Mouse (Mus musculus) MEL (cell line): ENCODE measurements around the gene Ccdc170. TPM values are rescaled to one million over a fixed set of nuclear protein-coding genes. Genes with fewer than 3 reads are reported as not detected.

Experiments
- DNase-seq: peaks from one replicate; pipeline ENCODE4 v3.0.0; 2011; ENCODE audit warnings: low read depth, low spot score
- H3K27ac ChIP-seq: 2 replicates; pipeline ENCODE4 v1.5.1; 2012; ENCODE audit warnings: low read depth, mild to moderate bottlenecking, control low read depth, low read length, moderate library complexity; ENCODE audit not compliant: control insufficient read depth
- H3K27me3 ChIP-seq, 2 experiments: fragments of 150-350 bp in 1 of 2; sonication (generic) in 1 of 2; 2 replicates each; pipeline ENCODE4 v1.6.1; 2012; ENCODE audit warnings: low read length in 2 of 2, mild to moderate bottlenecking in 2 of 2, improper control_type of control experiment in 1 of 2, moderate library complexity in 1 of 2; ENCODE audit not compliant: insufficient read depth in 2 of 2, control insufficient read depth in 1 of 2
- H3K36me3 ChIP-seq, 2 experiments: 2 replicates each; pipeline ENCODE4 v1.6.1; 2012 to 2014; ENCODE audit warnings: low read length in 2 of 2, improper control_type of control experiment in 1 of 2, inconsistent platforms in 1 of 2, mild to moderate bottlenecking in 1 of 2; ENCODE audit not compliant: insufficient read depth in 2 of 2, control insufficient read depth in 1 of 2
- H3K4me1 ChIP-seq, 2 experiments: fragments of 150-350 bp in 1 of 2; sonication (generic) in 1 of 2; 2 replicates each; pipeline ENCODE4 v1.6.1; 2012; ENCODE audit warnings: low read length in 2 of 2, improper control_type of control experiment in 1 of 2, mild to moderate bottlenecking in 1 of 2; ENCODE audit not compliant: insufficient read depth in 2 of 2, control insufficient read depth in 1 of 2
- H3K4me3 ChIP-seq, 2 experiments: fragments of 150-350 bp in 1 of 2; sonication (generic) in 1 of 2; 2 replicates each; pipeline ENCODE4 v1.5.1; 2012; ENCODE audit warnings: low read depth in 2 of 2, low read length in 2 of 2, mild to moderate bottlenecking in 2 of 2, moderate library complexity in 2 of 2, control low read depth in 1 of 2, improper control_type of control experiment in 1 of 2; ENCODE audit not compliant: control insufficient read depth in 1 of 2, insufficient read depth in 1 of 2
- H3K79me2 ChIP-seq: 2 replicates; pipeline ENCODE4 v1.6.1; 2012; ENCODE audit warnings: mild to moderate bottlenecking, low read length, moderate library complexity; ENCODE audit not compliant: control insufficient read depth, poor library complexity, insufficient read depth
- H3K9ac ChIP-seq: 2 replicates; pipeline ENCODE4 v1.6.1; 2012; ENCODE audit warnings: low read depth, mild to moderate bottlenecking, control low read depth, low read length, moderate library complexity; ENCODE audit not compliant: control insufficient read depth, poor library complexity, severe bottlenecking
- H3K9me3 ChIP-seq: fragments of 150-350 bp; sonication (generic); replicated peaks from 2 replicates; pipeline ENCODE4 v1.6.1; 2012; ENCODE audit warnings: mild to moderate bottlenecking, low read length, improper control_type of control experiment, moderate library complexity; ENCODE audit not compliant: insufficient read depth
- CHD1 ChIP-seq: IDR thresholded peaks from 2 replicates; pipeline ENCODE4 v1.6.1; 2012; ENCODE audit warnings: low read depth, mild to moderate bottlenecking, inconsistent platforms, low read length, improper control_type of control experiment
- CHD2 ChIP-seq: IDR thresholded peaks from 2 replicates; pipeline ENCODE4 v1.6.1; 2011; ENCODE audit warnings: low read length, improper control_type of control experiment
- CTCF ChIP-seq, 3 experiments: IDR thresholded peaks in 2 of 3; conservative IDR thresholded peaks in 1 of 3; 2 replicates each; pipeline ENCODE4 v1.5.1; 2011 to 2012; ENCODE audit warnings: low read length in 3 of 3, low read depth in 2 of 3, mild to moderate bottlenecking in 2 of 3, improper control_type of control experiment in 1 of 3, inconsistent platforms in 1 of 3, mixed read lengths in 1 of 3, moderate library complexity in 1 of 3; ENCODE audit not compliant: control insufficient read depth in 1 of 3, insufficient read depth in 1 of 3, poor library complexity in 1 of 3, severe bottlenecking in 1 of 3
- E2F4 ChIP-seq: IDR thresholded peaks from 2 replicates; pipeline ENCODE4 v1.6.1; 2011; ENCODE audit warnings: low read depth, low read length, improper control_type of control experiment, borderline replicate concordance
- EP300 ChIP-seq, 2 experiments: IDR thresholded peaks; 2 replicates each; pipeline ENCODE4 v1.6.1; 2011; ENCODE audit warnings: improper control_type of control experiment in 2 of 2, low read length in 2 of 2, low read depth in 1 of 2, mild to moderate bottlenecking in 1 of 2
- ETS1 ChIP-seq: IDR thresholded peaks from 2 replicates; pipeline ENCODE4 v1.6.1; 2012; ENCODE audit warnings: low read depth, mild to moderate bottlenecking, inconsistent platforms, low read length, improper control_type of control experiment, moderate library complexity
- GATA1 ChIP-seq: IDR thresholded peaks from 2 replicates; pipeline ENCODE4 v1.6.1; 2011; ENCODE audit warnings: low read depth, low read length, improper control_type of control experiment
- JUND ChIP-seq: IDR thresholded peaks from 2 replicates; pipeline ENCODE4 v1.6.1; 2011; ENCODE audit warnings: low read depth, mild to moderate bottlenecking, improper control_type of control experiment, low read length
- KAT2A ChIP-seq: conservative IDR thresholded peaks from 2 replicates; pipeline ENCODE4 v1.6.1; 2012; ENCODE audit warnings: low read depth, low read length, improper control_type of control experiment, inconsistent platforms
- MAZ ChIP-seq: IDR thresholded peaks from 2 replicates; pipeline ENCODE4 v1.6.1; 2012; ENCODE audit warnings: low read depth, mild to moderate bottlenecking, inconsistent platforms, low read length, improper control_type of control experiment
- MEF2A ChIP-seq: IDR thresholded peaks from 2 replicates; pipeline ENCODE4 v1.6.1; 2014; ENCODE audit warnings: low read depth, mild to moderate bottlenecking, inconsistent platforms, low read length, improper control_type of control experiment; ENCODE audit not compliant: poor library complexity, insufficient replicate concordance, severe bottlenecking; ENCODE audit errors: extremely low read depth
- MXI1 ChIP-seq: IDR thresholded peaks from 2 replicates; pipeline ENCODE4 v1.6.1; 2011; ENCODE audit warnings: mild to moderate bottlenecking, low read depth, low read length, improper control_type of control experiment
- NELFE ChIP-seq: IDR thresholded peaks from 2 replicates; pipeline ENCODE4 v1.6.1; 2011; ENCODE audit warnings: low read depth, low read length, improper control_type of control experiment
- NRF1 ChIP-seq: IDR thresholded peaks from 2 replicates; pipeline ENCODE4 v1.6.1; 2014; ENCODE audit warnings: low read depth, mild to moderate bottlenecking, inconsistent platforms, low read length, improper control_type of control experiment, moderate library complexity; ENCODE audit not compliant: poor library complexity, insufficient read depth, severe bottlenecking
- POLR2A ChIP-seq, 2 experiments: IDR thresholded peaks; 2 replicates each; pipeline ENCODE4 v1.6.1; 2011 to 2012; ENCODE audit warnings: low read length in 2 of 2, mild to moderate bottlenecking in 2 of 2, control low read depth in 1 of 2, improper control_type of control experiment in 1 of 2, low read depth in 1 of 2, moderate library complexity in 1 of 2; ENCODE audit not compliant: control insufficient read depth in 1 of 2, insufficient read depth in 1 of 2, poor library complexity in 1 of 2
- POLR2AphosphoS2 ChIP-seq: IDR thresholded peaks from 2 replicates; pipeline ENCODE4 v1.6.1; 2011; ENCODE audit warnings: low read length, improper control_type of control experiment
- POLR2AphosphoS5 ChIP-seq: IDR thresholded peaks from 2 replicates; pipeline ENCODE4 v1.6.1; 2012; ENCODE audit warnings: low read depth, borderline replicate concordance, mild to moderate bottlenecking, inconsistent platforms, low read length, moderate library complexity, mixed read lengths
- RCOR1 ChIP-seq: IDR thresholded peaks from 2 replicates; pipeline ENCODE4 v1.6.1; 2012; ENCODE audit warnings: low read depth, mild to moderate bottlenecking, inconsistent platforms, low read length, improper control_type of control experiment
- SIN3A ChIP-seq: IDR thresholded peaks from 2 replicates; pipeline ENCODE4 v1.6.1; 2012; ENCODE audit warnings: low read length, improper control_type of control experiment, inconsistent platforms
- TCF12 ChIP-seq: IDR thresholded peaks from 2 replicates; pipeline ENCODE4 v1.6.1; 2014; ENCODE audit warnings: low read depth, mild to moderate bottlenecking, inconsistent platforms, low read length, improper control_type of control experiment, moderate library complexity
- USF2 ChIP-seq, 2 experiments: IDR thresholded peaks; 2 replicates each; pipeline ENCODE4 v1.6.1; 2011 to 2012; ENCODE audit warnings: improper control_type of control experiment in 2 of 2, low read length in 2 of 2, borderline replicate concordance in 1 of 2, inconsistent platforms in 1 of 2, low read depth in 1 of 2, mild to moderate bottlenecking in 1 of 2; ENCODE audit not compliant: insufficient read depth in 1 of 2
- ZC3H11A ChIP-seq: IDR thresholded peaks from 2 replicates; pipeline ENCODE4 v1.6.1; 2012; ENCODE audit warnings: low read depth, mild to moderate bottlenecking, inconsistent platforms, low read length, improper control_type of control experiment
- ZKSCAN1 ChIP-seq: IDR thresholded peaks from 2 replicates; pipeline ENCODE4 v1.6.1; 2012; ENCODE audit warnings: low read depth, mild to moderate bottlenecking, inconsistent platforms, low read length, improper control_type of control experiment, moderate library complexity
- ZMIZ1 ChIP-seq: IDR thresholded peaks from 2 replicates; pipeline ENCODE4 v1.6.1; 2012; ENCODE audit warnings: low read depth, mild to moderate bottlenecking, inconsistent platforms, low read length, improper control_type of control experiment, moderate library complexity
- polyA plus RNA-seq, 2 experiments: library from polyadenylated mRNA; stranded (reverse) in 1 of 2; unstranded in 1 of 2; fragments of >175 nt in 1 of 2; fragments of >200 nt in 1 of 2; gene quantifications; 2 replicates each; pipeline versions ENCODE4 v1.2.1 to v1.2.4; 2012; ENCODE audit warnings: low replicate concordance in 2 of 2, low read depth in 1 of 2; ENCODE audit not compliant: insufficient read length in 2 of 2, insufficient read depth in 1 of 2, missing spikeins in 1 of 2
- total RNA-seq: library from RNA; depleted of rRNA; stranded (reverse); fragments of 300-350 nt; gene quantifications from 2 replicates; pipeline ENCODE4 v1.2.3, GENCODE M21; 2012

Gene Ccdc170
- total and polyA plus RNA-seq, 3 experiments = not detected

- no peaks in the 10 kb centered on the region for H3K9me3 ChIP-seq
- H3K27ac ChIP-seq = no peak overlapping the region
- no peaks in the 10 kb centered on the region for H3K4me1 ChIP-seq
- peaks cover 0 to 3% of the 10 kb centered on the region in 2 experiments; a peak in 1 of 4 replicates for H3K36me3 ChIP-seq
- H3K9ac ChIP-seq = no peak overlapping the region
- H3K4me3 ChIP-seq = no peak overlapping the region
- no peak for DNase-seq
- H3K27me3 ChIP-seq = no peaks in the 10 kb centered on the region
- no peaks in the 10 kb centered on the region for H3K79me2 ChIP-seq
- TF ChIP-seq POLR2AphosphoS2 (no peak), EP300 (IDR thresholded peaks at IDR 0.05; ENCODE audit: low read depth in 1 of 2, low read length in 2 of 2) (no peak), ZC3H11A (no peak), ZKSCAN1 (no peak), RCOR1 (no peak), E2F4 (no peak), TCF12 (no peak), POLR2AphosphoS5 (no peak), ETS1 (no peak), CHD1 (no peak), POLR2A (IDR thresholded peaks at IDR 0.05; ENCODE audit: control insufficient read depth in 1 of 2, insufficient read depth in 1 of 2, low read depth in 1 of 2, low read length in 2 of 2, poor library complexity in 1 of 2) (no peak), NELFE (no peak)
Measured at GRCm38 (mm10) chr10:4475431-4475830, 6.9 kb upstream of the Ccdc170 start.

- Histone ChIP-seq H3K36me3 (peaks cover 0 to 3% of the 10 kb centered on the region in 2 experiments; a peak in 1 of 4 replicates), H3K4me3 (no peak overlapping the region), H3K79me2 (no peaks in the 10 kb centered on the region), H3K27me3 (no peaks in the 10 kb centered on the region), H3K27ac (no peak overlapping the region), H3K9ac (no peak overlapping the region), H3K9me3 (no peaks in the 10 kb centered on the region), H3K4me1 (no peaks in the 10 kb centered on the region)
- TF ChIP-seq MXI1 (no peak), NELFE (no peak), CHD2 (no peak), ZKSCAN1 (no peak), ZMIZ1 (no peak), USF2 (IDR thresholded peaks at IDR 0.05; ENCODE audit: borderline replicate concordance in 1 of 2, insufficient read depth in 1 of 2, low read depth in 1 of 2, low read length in 2 of 2) (no peak), TCF12 (no peak), CTCF (IDR thresholded peaks at IDR 0.05 in 2 of 3, conservative IDR thresholded peaks at IDR 0.05 in 1 of 3; ENCODE audit: control insufficient read depth in 1 of 3, insufficient read depth in 1 of 3, low read depth in 2 of 3, low read length in 3 of 3, poor library complexity in 1 of 3, severe bottlenecking in 1 of 3) (no peak), KAT2A (no peak), JUND (no peak), POLR2AphosphoS2 (no peak), POLR2AphosphoS5 (no peak), NRF1 (no peak), ZC3H11A (no peak), POLR2A (IDR thresholded peaks at IDR 0.05; ENCODE audit: control insufficient read depth in 1 of 2, insufficient read depth in 1 of 2, low read depth in 1 of 2, low read length in 2 of 2, poor library complexity in 1 of 2) (no peak), E2F4 (no peak), SIN3A (no peak), GATA1 (no peak), MAZ (no peak), MEF2A (no peak)
- no peak for DNase-seq
Measured at GRCm38 (mm10) chr10:4476604-4477003, 5.7 kb upstream of the Ccdc170 start.
